Mouse (Mus musculus) heart, adult 2 months (tissue): ENCODE results near the gene Cep89. TPM values are rescaled to one million over a fixed set of nuclear protein-coding genes. Genes with fewer than 3 reads are reported as not detected.

Experiments
- DNase-seq, 2 experiments: peaks; one replicate each; pipeline ENCODE4 v3.0.0; 2021
- H3K27ac ChIP-seq: fragments of 200-600 bp; 2 replicates; pipeline ENCODE4 v1.8.1; 2022
- H3K27me3 ChIP-seq: fragments of 200-500 bp; 2 replicates; pipeline ENCODE4 v1.6.1; 2012; ENCODE audit warnings: mild to moderate bottlenecking, low read length, inconsistent platforms, mixed read lengths; ENCODE audit not compliant: control insufficient read depth, insufficient read depth
- H3K36me3 ChIP-seq: fragments of 200-500 bp; 2 replicates; pipeline ENCODE4 v1.6.1; 2012; ENCODE audit warnings: low read length, inconsistent platforms; ENCODE audit not compliant: control insufficient read depth, insufficient read depth
- H3K4me1 ChIP-seq: fragments of 200-500 bp; 2 replicates; pipeline ENCODE4 v1.6.1; 2011; ENCODE audit warnings: low read length; ENCODE audit not compliant: control insufficient read depth, insufficient read depth
- H3K4me3 ChIP-seq: fragments of 200-600 bp; 2 replicates; pipeline ENCODE4 v1.8.1; 2022
- H3K79me2 ChIP-seq: fragments of 200-500 bp; replicated peaks from 2 replicates; pipeline ENCODE4 v1.6.1; 2012; ENCODE audit warnings: mild to moderate bottlenecking, inconsistent platforms, low read length, moderate library complexity, mixed read lengths; ENCODE audit not compliant: control insufficient read depth, insufficient read depth
- H3K9ac ChIP-seq: fragments of 200-500 bp; 2 replicates; pipeline ENCODE4 v1.6.1; 2012; ENCODE audit warnings: low read depth, mild to moderate bottlenecking, control low read depth, inconsistent platforms, low read length, mixed read lengths
- CTCF ChIP-seq: fragments of 200-600 bp; IDR thresholded peaks from 2 replicates; pipeline ENCODE4 v1.8.1; 2022; ENCODE audit warnings: antibody characterized with exemption, mild to moderate bottlenecking, moderate library complexity
- EP300 ChIP-seq: fragments of 200-500 bp; IDR thresholded peaks from 2 replicates; pipeline ENCODE4 v1.6.1; 2011; ENCODE audit warnings: low read depth, low read length, control low read depth; ENCODE audit not compliant: insufficient read depth
- POLR2A ChIP-seq: fragments of 200-500 bp; IDR thresholded peaks from 2 replicates; pipeline ENCODE4 v1.6.1; 2011; ENCODE audit warnings: mild to moderate bottlenecking, low read depth, low read length, control low read depth; ENCODE audit not compliant: insufficient read depth
- WGBS: fragments of 180-500 bp; shearing (Covaris S2); methylation state at CpG from one replicate; pipeline ENCODE4 v1.1.7; 2018; 5-methylcytosine and 5-hydroxymethylcytosine counted together
- intact Hi-C: fragments of 180-260 bp; cut with DNase I; formaldehyde crosslinking; loops from one replicate; pipeline ENCODE4 v1.15.1; 2025
- polyA plus RNA-seq: library from polyadenylated mRNA; depleted of rRNA; stranded (reverse); fragments of >200 nt; gene quantifications from 2 replicates; pipeline ENCODE4 v1.2.3, GENCODE M21; 2012
- total RNA-seq, 2 experiments: library from RNA; stranded (reverse); gene quantifications; 2 replicates each; pipeline ENCODE4 v1.2.3; 2021

The Cep89 gene
- total and polyA plus RNA-seq, 3 experiments, result 12.6 to 17.4 (median 13.9) TPM

DNA sequence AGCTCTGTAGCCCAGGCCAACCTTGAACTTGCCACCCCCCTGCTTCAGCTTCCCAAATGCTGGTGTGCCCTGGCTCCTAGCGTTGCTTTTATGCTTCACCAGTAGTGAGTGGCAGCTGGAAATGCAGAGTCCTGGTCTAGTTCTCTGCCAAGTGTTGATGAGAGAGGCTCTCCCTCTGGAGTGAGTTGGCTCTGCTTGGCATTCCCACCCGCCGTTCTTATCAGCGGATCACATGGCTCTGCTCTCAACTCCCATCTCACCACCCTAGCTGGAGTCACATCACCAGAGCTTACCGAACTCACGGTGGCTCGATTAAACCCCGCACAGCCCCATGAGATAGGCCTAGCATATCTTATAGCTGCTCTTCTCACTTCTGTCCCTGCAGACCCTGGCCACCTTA is 16.5 kb upstream of the Cep89 start:
- DNase-seq, result peak in 1 of 2 experiments; percentile 62
- 45% methylated on average over 8 of the region's 8 CpGs for WGBS
- TF ChIP-seq POLR2A (no peak), EP300 (0 out of 2 replicates have a peak, but pooled peaks have one; percentile 44), CTCF (peak; percentile 20; the same call in 1 of the 2 replicates)
- H3K27ac ChIP-seq, result no peak overlapping the region
- H3K36me3 ChIP-seq, result no peaks in the 10 kb centered on the region
- no peaks in the 10 kb centered on the region for H3K79me2 ChIP-seq
- no peak overlapping the region for H3K4me3 ChIP-seq
- H3K4me1 ChIP-seq, result no peaks in the 10 kb centered on the region
- no peaks in the 10 kb centered on the region for H3K27me3 ChIP-seq
- no peak overlapping the region for H3K9ac ChIP-seq
- intact Hi-C loops, result no loop called here

DNA sequence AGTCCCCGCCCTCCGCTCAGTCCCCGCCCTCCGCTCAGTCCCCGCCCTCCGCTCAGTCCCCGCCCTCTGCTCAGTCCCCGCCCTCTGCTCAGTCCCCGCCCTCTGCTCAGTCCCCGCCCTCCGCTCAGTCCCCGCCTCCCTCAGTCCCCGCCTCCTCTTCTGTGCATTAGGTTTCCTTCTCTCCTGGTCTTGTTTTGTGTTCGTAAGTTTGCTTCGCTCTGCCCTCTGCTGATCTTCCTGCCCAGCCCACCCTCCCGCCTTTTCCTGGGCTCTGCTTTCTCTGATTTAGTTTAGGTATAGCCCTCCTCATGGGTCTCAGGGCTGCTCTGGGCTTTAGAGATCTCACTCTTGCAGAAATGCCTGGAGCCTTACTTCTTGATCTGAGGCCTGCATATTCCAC is 15.0 kb upstream of the Cep89 start:
- intact Hi-C loops, result no loop called here
- Histone ChIP-seq H3K4me3 (no peak overlapping the region), H3K9ac (no peak overlapping the region), H3K4me1 (no peaks in the 10 kb centered on the region), H3K27ac (no peak overlapping the region), H3K36me3 (no peaks in the 10 kb centered on the region), H3K79me2 (no peaks in the 10 kb centered on the region), H3K27me3 (no peaks in the 10 kb centered on the region)
- TF ChIP-seq CTCF (no peak), EP300 (no peak), POLR2A (no peak)
- WGBS, result 67% methylated on average over 16 of the region's 16 CpGs
- no peak for DNase-seq

DNA sequence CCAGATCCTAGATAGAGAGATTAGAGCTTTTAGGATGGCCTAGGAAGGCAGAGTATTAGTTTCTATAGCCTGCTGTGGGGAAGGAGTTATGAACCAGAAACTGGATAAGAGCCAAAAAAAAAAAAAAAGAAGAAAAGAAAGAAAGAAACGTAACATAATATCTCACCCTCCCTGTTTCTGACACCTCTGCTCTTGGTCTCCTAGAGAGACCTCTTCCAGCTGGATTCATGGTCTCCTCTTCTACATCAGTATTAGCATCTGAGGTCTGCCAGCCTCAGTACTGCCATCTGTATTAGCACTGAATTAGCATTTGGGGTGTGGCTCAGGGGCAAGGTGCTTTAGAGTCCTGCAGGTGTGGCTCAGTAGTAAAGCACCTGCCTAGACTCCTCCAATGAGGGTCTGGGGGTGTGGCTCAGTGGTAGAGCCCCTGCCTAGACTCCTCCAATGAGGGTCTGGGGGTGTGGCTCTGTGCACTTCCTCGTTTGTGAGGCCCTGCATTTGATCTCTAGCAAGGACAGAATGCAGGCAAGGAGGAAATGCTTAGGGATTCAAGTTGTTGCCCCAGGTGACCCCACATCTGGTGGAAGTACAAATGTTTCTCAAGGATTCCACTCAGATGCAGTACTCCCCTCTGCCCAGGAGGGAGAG is 14.0 kb upstream of the Cep89 start:
- intact Hi-C loops, result no loop called here
- no peak for TF ChIP-seq POLR2A
- no peak for TF ChIP-seq EP300
- TF ChIP-seq CTCF, result no peak
- H3K4me3 ChIP-seq, result no peak overlapping the region
- H3K27ac ChIP-seq, result no peak overlapping the region
- H3K4me1 ChIP-seq, result no peaks in the 10 kb centered on the region
- WGBS, result 43% methylated on average over 2 of the region's 2 CpGs
- no peak for DNase-seq
- no peaks in the 10 kb centered on the region for H3K36me3 ChIP-seq
- H3K79me2 ChIP-seq, result no peaks in the 10 kb centered on the region
- no peak overlapping the region for H3K9ac ChIP-seq
- H3K27me3 ChIP-seq, result no peaks in the 10 kb centered on the region

DNA sequence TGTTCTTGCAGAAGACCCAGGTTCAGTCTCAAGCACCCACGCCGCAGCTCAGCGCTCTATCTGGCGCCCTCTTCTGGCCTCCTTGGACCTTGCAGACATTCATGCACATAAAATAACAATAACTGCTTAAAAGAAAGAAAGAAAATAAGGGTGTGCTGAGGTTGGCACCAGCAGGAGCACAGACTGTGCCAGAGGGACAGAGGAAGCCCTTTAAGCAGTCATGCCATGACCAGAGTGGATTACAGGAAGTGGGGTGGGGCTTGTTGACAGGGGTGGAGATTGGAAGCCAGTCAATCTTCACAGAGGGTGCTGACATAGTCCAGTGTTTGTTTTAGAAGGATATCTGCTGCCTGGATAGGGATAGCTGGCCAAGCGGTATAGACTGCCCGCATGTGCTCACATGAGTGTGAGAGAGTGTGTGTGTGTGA is 10.3 kb upstream of the Cep89 start:
- TF ChIP-seq EP300 (0 out of 2 replicates have a peak, but pooled peaks have one; percentile 13), POLR2A (no peak), CTCF (peak; percentile 62)
- peak in 1 of 2 experiments; percentile 26 for DNase-seq
- Histone ChIP-seq H3K9ac (no peak overlapping the region), H3K4me3 (no peak overlapping the region), H3K27me3 (no peaks in the 10 kb centered on the region), H3K36me3 (no peaks in the 10 kb centered on the region), H3K4me1 (no peaks in the 10 kb centered on the region), H3K79me2 (no peaks in the 10 kb centered on the region), H3K27ac (no peak overlapping the region)
- intact Hi-C loops, result no loop called here
- WGBS, result 33% methylated on average over 6 of the region's 6 CpGs

DNA sequence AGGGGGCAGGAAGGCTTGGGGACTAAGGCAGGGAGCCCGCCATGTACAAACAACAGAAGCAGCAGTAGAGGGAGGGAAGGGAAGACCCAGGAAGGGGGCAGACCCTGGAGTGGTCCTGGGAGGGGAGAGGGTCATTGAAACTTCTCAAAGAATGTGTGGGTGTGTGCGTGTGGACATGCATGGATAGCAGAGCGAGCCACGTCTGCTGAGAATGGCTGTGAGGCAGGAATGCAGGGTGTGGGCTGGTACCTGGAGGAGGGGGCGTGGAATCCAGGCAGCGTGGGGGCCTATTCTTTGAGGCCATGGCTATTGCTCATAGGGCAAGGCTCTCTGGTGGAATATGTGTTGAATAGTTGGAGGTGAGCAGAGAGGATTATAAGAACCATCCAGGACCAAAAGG is 8.1 kb upstream of the Cep89 start:
- 74% methylated on average over 6 of the region's 6 CpGs for WGBS
- intact Hi-C loops, result no loop called here

DNA sequence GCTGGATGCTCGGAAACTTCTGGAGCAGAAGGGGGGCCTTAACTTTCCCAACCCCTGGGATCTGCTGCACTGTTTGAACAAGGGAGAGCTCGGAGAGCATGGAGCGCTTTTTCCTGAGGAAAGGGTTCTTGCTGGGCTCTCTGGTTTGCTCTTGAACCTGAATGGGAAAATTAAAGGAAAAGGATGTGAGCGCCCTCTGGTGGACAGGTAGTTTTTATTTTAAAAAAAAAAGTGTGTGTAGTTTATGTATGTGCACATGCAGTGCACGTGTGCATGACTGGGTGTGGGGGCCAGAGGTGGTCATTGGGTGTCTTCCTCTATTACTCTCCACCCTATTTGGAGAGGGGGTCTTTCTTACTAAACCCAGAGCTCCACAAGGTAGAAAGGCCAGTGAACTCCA is 3.9 kb upstream of the Cep89 start:
- H3K36me3 ChIP-seq, result no peaks in the 10 kb centered on the region
- no peak overlapping the region for H3K4me3 ChIP-seq
- peaks cover 4% of the 10 kb centered on the region; the same call in 1 of the 2 replicates for H3K4me1 ChIP-seq
- no peak for TF ChIP-seq EP300
- peak; percentile 69 for TF ChIP-seq CTCF
- no peak for TF ChIP-seq POLR2A
- no peaks in the 10 kb centered on the region for H3K79me2 ChIP-seq
- no peak for DNase-seq
- no peak overlapping the region for H3K9ac ChIP-seq
- intact Hi-C loops, result loop anchor here (2.0 to 10.0 kb wide), 3 partner anchors 60 to 162 kb away; partner anchors contain the start of gene Nudt19
- WGBS, result 70% methylated on average over 5 of the region's 5 CpGs
- no peaks in the 10 kb centered on the region for H3K27me3 ChIP-seq
- no peak overlapping the region for H3K27ac ChIP-seq

More for the DNA sequence above, 8.1 kb upstream of the Cep89 start:
- TF ChIP-seq CTCF (no peak), EP300 (no peak), POLR2A (no peak)
- DNase-seq, result no peak
- Histone ChIP-seq H3K27me3 (no peaks in the 10 kb centered on the region), H3K79me2 (no peaks in the 10 kb centered on the region), H3K4me1 (no peaks in the 10 kb centered on the region), H3K9ac (no peak overlapping the region), H3K4me3 (no peak overlapping the region), H3K27ac (no peak overlapping the region), H3K36me3 (no peaks in the 10 kb centered on the region)
